Mouse (Mus musculus) midbrain, embryonic 10.5 days (tissue): Measurements from ENCODE around the gene H2afy. TPM values are rescaled to one million over a fixed set of nuclear protein-coding genes. Genes with fewer than 3 reads are reported as not detected.

Experiments used
- DNase-seq: peaks from one replicate; pipeline ENCODE4 v3.0.0-alpha.2; 2017; ENCODE audit warnings: low spot score
- H3K27ac ChIP-seq: fragments of 300-500 bp; sonication (generic); replicated peaks from 2 replicates; pipeline ENCODE4 v1.5.1; 2016; ENCODE audit warnings: mild to moderate bottlenecking
- H3K27me3 ChIP-seq: fragments of 300-500 bp; sonication (generic); 2 replicates; pipeline ENCODE4 v1.6.1; 2016; ENCODE audit warnings: low read depth, mild to moderate bottlenecking; ENCODE audit not compliant: poor library complexity, severe bottlenecking
- H3K36me3 ChIP-seq: fragments of 300-500 bp; sonication (generic); 2 replicates; pipeline ENCODE4 v1.6.1; 2016; ENCODE audit warnings: mild to moderate bottlenecking, moderate library complexity
- H3K4me1 ChIP-seq: fragments of 300-500 bp; sonication (generic); 2 replicates; pipeline ENCODE4 v1.6.1; 2016
- H3K4me3 ChIP-seq: fragments of 300-500 bp; sonication (generic); 2 replicates; pipeline ENCODE4 v1.5.1; 2016; ENCODE audit warnings: mild to moderate bottlenecking, moderate library complexity
- H3K9me3 ChIP-seq: fragments of 300-500 bp; sonication (generic); replicated peaks from 2 replicates; pipeline ENCODE4 v1.6.1; 2016; ENCODE audit warnings: mild to moderate bottlenecking
- WGBS: fragments of 180-500 bp; shearing (Covaris S2); methylation state at CpG from one replicate; pipeline ENCODE4 v1.1.7; 2016; 5-methylcytosine and 5-hydroxymethylcytosine counted together
- polyA plus RNA-seq: library from polyadenylated mRNA; unstranded; fragments of >200 nt; fragmentation: Nextera tagmentation; extraction: Ambion mirVana; gene quantifications from 2 replicates; pipeline ENCODE4 v1.2.1, GENCODE M21; 2016

H2afy gene
- polyA plus RNA-seq, 1 experiment from 2014 or later = 526 TPM

GRCm38 (mm10) chr13:56103796-56104746 is 32.1 kb downstream of the H2afy start:
- Histone ChIP-seq H3K36me3 (peaks cover 99% of the 10 kb centered on the region), H3K4me1 (peaks cover 7% of the 10 kb centered on the region; the same call in 1 of the 2 replicates), H3K9me3 (no peaks in the 10 kb centered on the region), H3K27ac (no peak overlapping the region), H3K27me3 (no peaks in the 10 kb centered on the region), H3K4me3 (no peak overlapping the region)
- DNase-seq = no peak
- WGBS = 93% methylated on average over 26 of the region's 26 CpGs

DNA sequence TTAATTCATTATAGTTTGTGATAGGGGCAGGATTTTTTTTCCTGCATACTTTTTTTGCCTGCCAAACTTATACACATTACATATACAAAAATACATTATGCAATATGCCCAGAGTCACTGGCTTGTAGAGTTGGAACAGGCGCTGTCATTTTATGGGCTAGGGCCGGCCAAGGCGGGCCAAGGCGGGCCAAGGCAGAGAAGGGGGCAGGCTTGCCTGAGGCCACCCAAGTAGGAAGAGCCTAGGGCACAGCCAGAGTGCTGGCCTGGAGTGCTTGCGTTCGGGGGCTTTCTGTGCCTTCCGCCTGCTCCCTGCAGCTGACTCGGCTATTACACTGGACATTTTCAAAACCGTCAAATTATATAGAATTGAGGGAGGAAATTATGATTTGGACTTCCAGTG is 34.0 kb downstream of the H2afy start:
- 86% methylated on average over 9 of the region's 9 CpGs for WGBS
- Histone ChIP-seq H3K9me3 (no peaks in the 10 kb centered on the region), H3K4me1 (peaks cover 7% of the 10 kb centered on the region; the same call in 1 of the 2 replicates), H3K27me3 (no peaks in the 10 kb centered on the region), H3K27ac (no peak overlapping the region), H3K4me3 (no peak overlapping the region), H3K36me3 (peaks cover 90% of the 10 kb centered on the region)
- DNase-seq = no peak

GRCm38 (mm10) chr13:56095601-56096195 is 40.5 kb downstream of the H2afy start:
- H3K27me3 ChIP-seq = no peaks in the 10 kb centered on the region
- H3K9me3 ChIP-seq = no peaks in the 10 kb centered on the region
- no peaks in the 10 kb centered on the region for H3K4me1 ChIP-seq
- no peak for DNase-seq
- 89% methylated on average over 18 of the region's 18 CpGs for WGBS
- no peak overlapping the region for H3K4me3 ChIP-seq
- H3K27ac ChIP-seq = no peak overlapping the region
- H3K36me3 ChIP-seq = peaks cover 90% of the 10 kb centered on the region

GRCm38 (mm10) chr13:56094544-56094943 is 41.6 kb downstream of the H2afy start:
- H3K9me3 ChIP-seq = no peaks in the 10 kb centered on the region
- WGBS = 88% methylated on average over 8 of the region's 8 CpGs
- no peak for DNase-seq
- no peak overlapping the region for H3K4me3 ChIP-seq
- H3K27ac ChIP-seq = no peak overlapping the region
- no peaks in the 10 kb centered on the region for H3K27me3 ChIP-seq
- no peaks in the 10 kb centered on the region for H3K4me1 ChIP-seq
- H3K36me3 ChIP-seq = peaks cover 90% of the 10 kb centered on the region

GRCm38 (mm10) chr13:56093680-56094079 is 42.5 kb downstream of the H2afy start:
- no peaks in the 10 kb centered on the region for H3K4me1 ChIP-seq
- no peaks in the 10 kb centered on the region for H3K9me3 ChIP-seq
- H3K36me3 ChIP-seq = peaks cover 95% of the 10 kb centered on the region
- no peaks in the 10 kb centered on the region for H3K27me3 ChIP-seq
- DNase-seq = no peak
- WGBS = 94% methylated on average over 3 of the region's 3 CpGs
- H3K4me3 ChIP-seq = no peak overlapping the region
- H3K27ac ChIP-seq = no peak overlapping the region

DNA sequence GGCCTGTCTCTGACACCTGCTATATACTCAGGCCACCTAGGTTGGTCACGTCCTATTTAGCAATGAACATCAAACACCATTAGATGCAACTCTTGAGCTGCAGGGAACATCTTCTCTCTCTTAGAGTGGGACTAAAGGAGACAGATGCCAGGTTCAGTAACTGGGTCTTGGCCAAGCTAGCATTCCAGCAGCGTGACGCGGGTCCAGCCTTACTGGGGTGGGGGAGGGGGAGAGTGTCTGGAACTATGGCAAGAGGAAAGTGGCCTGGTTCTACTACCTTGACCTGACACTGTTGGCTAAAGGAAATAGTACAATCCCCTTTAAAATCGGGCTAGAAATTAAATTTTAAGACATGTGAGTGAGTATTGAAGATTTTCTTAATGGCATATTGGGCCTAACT is 43.6 kb downstream of the H2afy start:
- Histone ChIP-seq H3K9me3 (no peaks in the 10 kb centered on the region), H3K36me3 (peaks cover 100% of the 10 kb centered on the region), H3K4me1 (no peaks in the 10 kb centered on the region), H3K4me3 (no peak overlapping the region), H3K27me3 (no peaks in the 10 kb centered on the region), H3K27ac (no peak overlapping the region)
- 96% methylated on average over 5 of the region's 5 CpGs for WGBS
- no peak for DNase-seq

- no peaks in the 10 kb centered on the region for H3K9me3 ChIP-seq
- H3K4me1 ChIP-seq = no peaks in the 10 kb centered on the region
- peaks cover 100% of the 10 kb centered on the region for H3K36me3 ChIP-seq
- no peak overlapping the region for H3K4me3 ChIP-seq
- no peak overlapping the region for H3K27ac ChIP-seq
- H3K27me3 ChIP-seq = no peaks in the 10 kb centered on the region
- no peak for DNase-seq
- WGBS = 77% methylated on average over 2 of the region's 2 CpGs
These were observed 45.6 kb downstream of the H2afy start for GRCm38 (mm10) chr13:56090597-56090996.

- H3K4me3 ChIP-seq = no peak overlapping the region
- 92% methylated on average over 13 of the region's 13 CpGs for WGBS
- no peaks in the 10 kb centered on the region for H3K9me3 ChIP-seq
- H3K4me1 ChIP-seq = no peaks in the 10 kb centered on the region
- peaks cover 100% of the 10 kb centered on the region for H3K36me3 ChIP-seq
- H3K27me3 ChIP-seq = no peaks in the 10 kb centered on the region
- no peak for DNase-seq
- no peak overlapping the region for H3K27ac ChIP-seq
These were observed 47.6 kb downstream of the H2afy start for GRCm38 (mm10) chr13:56088602-56089001.

DNA sequence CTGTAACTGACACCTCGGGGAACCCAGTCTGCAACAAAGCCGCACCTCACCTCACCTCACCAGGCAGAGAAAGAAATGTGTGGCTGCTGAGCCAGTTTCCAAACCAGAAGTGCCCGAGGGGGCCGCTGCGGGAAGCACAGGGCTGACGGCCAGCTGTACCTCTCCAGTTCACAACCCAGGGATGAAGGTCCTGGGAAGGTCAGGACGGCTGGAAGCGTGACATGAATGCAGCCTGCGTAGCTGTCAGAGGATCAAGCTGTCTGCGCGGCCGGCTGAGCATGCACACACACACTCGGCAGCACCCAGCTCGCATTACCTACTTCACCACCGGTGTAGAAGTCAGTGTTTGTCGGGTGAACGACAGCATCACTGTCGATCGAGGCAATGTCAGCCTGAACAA is 48.2 kb downstream of the H2afy start:
- WGBS = 94% methylated on average over 19 of the region's 19 CpGs
- Histone ChIP-seq H3K27ac (no peak overlapping the region), H3K4me3 (no peak overlapping the region), H3K27me3 (no peaks in the 10 kb centered on the region), H3K36me3 (peaks cover 100% of the 10 kb centered on the region), H3K9me3 (no peaks in the 10 kb centered on the region), H3K4me1 (no peaks in the 10 kb centered on the region)
- DNase-seq = no peak

DNA sequence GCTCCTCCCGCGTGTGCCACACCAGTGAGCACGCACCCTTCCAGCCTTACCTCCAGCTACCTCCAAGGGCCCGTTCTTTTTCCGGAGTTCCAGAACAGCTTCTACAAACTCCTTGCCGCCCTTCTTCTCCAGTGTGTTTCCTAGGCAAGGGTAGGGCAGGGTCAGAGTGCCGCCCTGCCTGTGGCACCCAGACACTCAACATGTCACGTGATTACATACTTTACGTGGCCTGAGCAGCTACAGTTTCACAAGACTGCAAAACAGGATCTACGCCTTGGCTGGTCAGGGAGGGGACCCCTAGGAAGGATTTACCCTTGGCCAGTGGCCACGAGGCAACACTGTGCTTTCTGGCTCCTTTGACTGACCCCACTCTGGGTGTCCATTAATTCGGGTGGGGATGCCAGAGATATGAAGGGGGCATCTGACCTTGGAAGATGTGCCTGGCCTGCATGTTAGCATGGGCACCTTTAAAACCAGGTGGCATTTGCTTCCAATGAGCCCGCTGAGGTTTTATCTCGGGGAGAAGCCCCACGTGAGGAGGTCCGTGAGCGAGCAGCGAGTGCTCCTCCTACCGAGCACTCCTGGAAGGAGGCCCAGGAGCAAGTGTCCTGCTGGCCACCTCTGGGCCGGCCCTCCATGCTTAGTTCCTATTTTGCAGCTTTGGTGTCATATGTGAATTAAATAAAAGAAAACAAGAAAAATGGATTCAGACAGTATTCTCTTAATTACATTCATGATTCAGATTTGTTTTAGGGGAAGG is 51.8 kb downstream of the H2afy start:
- H3K4me1 ChIP-seq = no peaks in the 10 kb centered on the region
- no peaks in the 10 kb centered on the region for H3K9me3 ChIP-seq
- H3K27me3 ChIP-seq = no peaks in the 10 kb centered on the region
- H3K36me3 ChIP-seq = peaks cover 100% of the 10 kb centered on the region
- no peak overlapping the region for H3K4me3 ChIP-seq
- DNase-seq = no peak
- WGBS = 94% methylated on average over 20 of the region's 20 CpGs
- H3K27ac ChIP-seq = no peak overlapping the region

GRCm38 (mm10) chr13:56081656-56082055 is 54.5 kb downstream of the H2afy start:
- Histone ChIP-seq H3K4me3 (no peak overlapping the region), H3K4me1 (no peaks in the 10 kb centered on the region), H3K9me3 (no peaks in the 10 kb centered on the region), H3K27me3 (no peaks in the 10 kb centered on the region), H3K27ac (no peak overlapping the region), H3K36me3 (peaks cover 100% of the 10 kb centered on the region)
- WGBS = 89% methylated on average over 5 of the region's 5 CpGs
- DNase-seq = no peak

DNA sequence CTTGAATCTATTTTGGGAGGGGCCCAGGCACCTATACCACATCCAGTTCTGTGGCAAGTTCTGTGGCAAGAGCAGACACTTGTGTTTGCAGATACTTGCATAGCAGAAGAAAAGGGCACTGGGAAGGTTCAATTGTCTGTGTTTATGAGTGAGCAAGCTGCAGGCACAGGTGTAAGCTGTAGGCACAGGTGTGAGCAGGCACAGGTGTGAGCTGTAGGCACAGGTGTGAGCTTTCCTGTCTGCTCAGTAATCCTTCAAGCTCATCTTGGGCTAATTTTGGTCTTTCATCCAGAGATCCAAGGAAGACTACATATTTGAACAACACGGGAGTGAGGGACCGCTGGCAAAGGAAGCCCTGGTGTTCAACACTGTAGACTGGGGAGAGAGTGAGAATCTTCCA is 56.5 kb downstream of the H2afy start:
- WGBS = 97% methylated on average over 2 of the region's 2 CpGs
- peaks cover 100% of the 10 kb centered on the region for H3K36me3 ChIP-seq
- H3K27me3 ChIP-seq = no peaks in the 10 kb centered on the region
- H3K4me1 ChIP-seq = no peaks in the 10 kb centered on the region
- no peak overlapping the region for H3K4me3 ChIP-seq
- no peak overlapping the region for H3K27ac ChIP-seq
- H3K9me3 ChIP-seq = no peaks in the 10 kb centered on the region
- no peak for DNase-seq
